Mouse (Mus musculus): ENCODE measurements around the gene Egflam.

Egflam gene

DNA sequence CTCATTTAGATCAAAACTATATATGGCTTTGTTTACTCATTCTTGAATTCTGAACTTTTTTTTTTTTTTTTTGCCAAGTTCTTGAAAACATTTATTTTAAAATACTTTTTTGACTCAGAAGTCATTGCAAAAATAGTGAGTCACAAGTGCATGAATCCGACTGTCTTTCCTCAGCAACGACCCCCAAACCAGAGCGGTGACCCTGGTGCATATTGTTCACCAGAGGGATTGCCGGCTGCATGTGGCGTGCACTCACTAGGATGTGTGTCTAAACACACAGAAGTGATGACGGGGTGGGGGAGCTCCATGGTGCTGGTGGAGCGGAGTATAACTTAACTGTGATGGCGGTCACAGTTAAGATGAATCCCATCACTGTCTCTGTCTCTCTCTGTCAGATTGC is 224.4 kb downstream of the Egflam start:
- no peak for DNase-seq (ENCODE audit: low read depth, low spot score)

DNA sequence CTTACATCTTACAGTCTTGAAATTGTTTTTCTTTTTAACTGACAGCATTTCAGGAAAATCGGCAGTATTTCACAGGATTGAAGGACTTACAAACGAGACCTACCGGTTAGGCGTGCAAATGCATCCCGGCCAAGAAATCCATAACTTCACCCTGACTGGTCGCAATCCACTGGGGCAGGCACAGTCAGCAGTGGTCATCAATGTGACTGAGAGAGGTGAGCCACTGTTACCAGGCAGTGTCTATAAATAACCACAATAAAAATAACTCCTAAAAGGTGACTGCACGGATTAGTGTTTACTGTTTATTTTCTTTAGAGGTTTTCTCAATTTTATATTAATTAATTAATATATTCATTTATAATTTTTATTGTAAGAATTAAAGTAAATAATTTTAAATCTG is 224.8 kb downstream of the Egflam start:
- no peak for DNase-seq (ENCODE audit: low read depth, low spot score)

DNA sequence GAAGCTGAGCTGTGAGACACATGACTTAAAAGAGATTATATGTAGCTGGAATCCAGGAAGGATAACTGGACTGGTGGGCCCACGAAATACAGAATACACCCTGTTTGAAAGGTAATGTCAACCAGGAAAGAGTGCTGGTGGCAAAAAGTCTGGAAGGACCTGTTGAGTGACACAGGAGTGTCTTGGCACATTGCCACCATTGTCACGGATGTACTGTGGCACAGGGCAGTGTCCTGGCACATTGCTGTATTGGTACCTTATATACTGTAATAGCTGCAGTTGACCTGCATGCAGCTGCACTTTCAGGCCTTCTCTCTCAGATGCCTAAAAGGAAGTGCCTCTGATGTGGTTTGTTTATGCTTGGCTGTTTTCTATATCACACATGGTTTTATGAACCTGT is 225.3 kb downstream of the Egflam start:
- DNase-seq (ENCODE audit: low read depth, low spot score) = no peak

DNA sequence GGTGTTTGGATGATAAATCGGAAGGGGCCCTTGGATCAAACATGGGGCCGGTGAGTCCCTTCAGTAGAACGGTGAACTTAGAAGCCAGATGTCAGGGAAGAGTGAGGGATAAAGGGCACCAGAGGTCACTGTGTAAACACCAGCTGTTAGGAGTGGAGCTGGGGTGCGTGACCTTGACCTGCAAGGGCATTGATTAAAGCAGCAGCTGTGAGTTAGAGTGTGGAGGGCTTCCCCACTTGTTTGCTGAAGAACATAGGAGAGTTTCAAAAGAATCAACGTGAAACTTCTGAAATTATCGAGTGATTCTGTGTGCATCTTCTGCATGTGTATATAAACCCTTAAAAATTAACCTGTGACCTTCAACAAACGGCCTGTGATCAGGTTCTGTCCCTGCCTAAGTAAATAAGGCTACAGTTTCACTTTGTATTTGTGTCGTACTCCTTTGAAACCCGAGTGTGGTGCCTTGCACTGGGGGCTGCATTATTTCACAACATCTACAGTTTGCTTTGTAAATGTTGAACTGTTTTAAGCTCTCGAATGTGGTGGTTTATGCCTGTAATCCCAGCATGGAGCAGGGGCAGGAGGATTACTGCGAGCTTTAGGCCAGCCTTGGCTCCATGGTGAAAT is 230.2 kb downstream of the Egflam start:
- DNase-seq (ENCODE audit: low read depth, low spot score) = peak; percentile 54

DNA sequence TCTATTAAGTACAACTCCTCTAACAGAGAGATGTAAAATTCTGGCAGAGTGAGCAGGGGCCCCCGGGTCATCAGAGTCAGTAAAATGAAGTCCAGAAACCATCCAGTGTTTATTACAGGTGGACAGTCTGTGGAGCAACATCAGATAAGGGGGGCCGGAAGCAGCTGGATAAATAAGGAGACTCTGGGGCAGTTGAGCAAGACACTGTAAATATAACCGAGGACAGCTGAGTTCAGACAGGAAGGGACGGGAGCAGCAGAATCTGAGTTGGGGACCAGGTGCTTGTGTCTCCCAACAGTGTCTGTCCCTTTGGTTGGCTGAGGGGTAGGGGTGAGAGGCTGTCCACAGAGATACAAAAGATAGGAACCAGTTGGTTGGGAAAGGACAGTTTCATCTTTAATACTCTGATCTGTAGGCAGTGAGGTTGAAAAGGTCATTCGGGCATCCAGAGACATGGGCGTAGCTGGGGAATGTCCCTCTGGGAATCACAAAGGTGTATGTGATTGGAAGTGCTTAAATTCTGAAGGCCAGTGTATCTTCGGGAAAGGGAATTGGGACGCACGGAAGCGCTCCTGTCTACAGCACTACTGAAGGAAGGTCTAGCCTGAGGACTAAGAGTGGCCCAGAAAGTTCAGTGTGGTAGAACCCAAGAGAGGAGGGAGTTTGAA is 230.8 kb downstream of the Egflam start:
- DNase-seq (ENCODE audit: low read depth, low spot score) = peak; percentile 28

DNA sequence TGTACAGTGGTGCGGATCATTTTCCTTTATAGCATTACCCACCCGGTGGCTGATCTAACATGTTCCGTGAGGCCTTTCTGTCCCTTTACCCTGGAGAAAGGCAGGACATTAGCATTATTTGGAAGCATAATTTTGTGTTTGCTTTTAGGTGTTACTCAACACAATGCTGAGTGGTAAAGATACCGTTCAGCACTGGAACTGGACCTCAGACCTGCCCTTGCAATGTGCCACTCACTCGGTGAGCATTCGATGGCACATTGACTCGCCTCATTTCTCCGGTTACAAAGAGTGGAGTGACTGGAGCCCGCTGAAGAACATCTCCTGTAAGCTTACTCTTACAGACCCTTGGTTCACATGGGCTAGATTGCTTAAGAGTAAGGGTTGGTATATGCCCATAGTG is 231.5 kb downstream of the Egflam start:
- no peak for DNase-seq (ENCODE audit: low read depth, low spot score)

DNA sequence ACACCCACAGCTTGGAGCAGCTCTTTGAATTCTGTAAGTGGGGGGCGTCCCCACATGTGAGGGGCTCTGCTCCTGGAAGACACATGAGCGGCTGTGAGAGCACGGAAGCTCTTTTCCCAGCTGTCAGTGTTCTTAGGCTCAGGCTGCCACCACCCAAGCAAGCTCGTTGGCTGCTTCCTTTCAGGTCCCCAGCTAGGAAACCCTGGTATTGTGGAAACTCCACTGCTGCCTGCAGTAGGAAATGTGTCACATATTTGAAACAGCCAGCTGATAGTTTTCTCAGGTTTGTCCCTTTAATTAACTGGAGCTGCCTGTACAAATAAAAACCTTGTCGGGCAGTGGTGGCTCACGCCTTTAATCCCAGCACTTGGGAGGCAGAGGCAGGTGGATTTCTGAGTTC is 234.3 kb downstream of the Egflam start:
- no peak for DNase-seq (ENCODE audit: low read depth, low spot score)

DNA sequence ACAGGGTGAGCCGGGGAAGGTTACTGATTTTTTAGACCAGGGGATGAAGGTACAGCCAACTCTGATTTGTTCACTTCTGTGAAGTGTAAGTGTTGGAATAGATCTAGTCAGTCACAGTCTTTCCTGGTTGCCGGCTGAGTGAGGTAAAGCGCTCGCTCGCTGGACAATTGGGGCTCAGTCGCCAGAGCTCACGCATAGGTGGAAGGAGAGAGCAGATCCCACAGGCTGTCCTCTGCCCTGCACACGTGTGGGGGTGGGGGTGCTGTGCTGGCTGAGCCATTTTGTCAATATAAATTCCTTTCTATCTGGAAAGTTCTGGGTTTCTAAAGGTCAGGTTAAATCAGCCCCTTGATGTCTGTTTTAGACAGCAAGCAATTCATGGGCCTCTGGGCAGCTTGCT is 237.9 kb downstream of the Egflam start:
- DNase-seq (ENCODE audit: low read depth, low spot score) = no peak

DNA sequence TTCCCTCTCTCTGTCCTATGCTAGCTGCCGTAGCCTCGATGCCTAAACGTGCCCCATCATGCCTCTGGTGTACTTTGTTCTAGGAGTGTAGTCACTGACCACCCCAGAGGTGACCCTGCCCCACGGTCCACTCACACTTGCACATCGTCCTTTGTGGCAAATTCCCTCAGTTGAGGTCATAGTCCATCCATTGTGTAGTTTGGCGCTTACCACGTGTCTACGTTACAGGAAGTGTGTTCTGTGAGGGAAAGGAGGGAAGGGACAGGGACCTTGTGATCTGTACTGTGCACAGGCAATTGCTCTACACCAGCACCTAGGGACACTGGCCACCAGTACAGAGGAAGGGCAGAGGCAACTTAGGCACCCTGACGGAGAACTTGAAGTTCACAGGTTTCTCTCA is 238.3 kb downstream of the Egflam start:
- DNase-seq (ENCODE audit: low read depth, low spot score) = no peak

DNA sequence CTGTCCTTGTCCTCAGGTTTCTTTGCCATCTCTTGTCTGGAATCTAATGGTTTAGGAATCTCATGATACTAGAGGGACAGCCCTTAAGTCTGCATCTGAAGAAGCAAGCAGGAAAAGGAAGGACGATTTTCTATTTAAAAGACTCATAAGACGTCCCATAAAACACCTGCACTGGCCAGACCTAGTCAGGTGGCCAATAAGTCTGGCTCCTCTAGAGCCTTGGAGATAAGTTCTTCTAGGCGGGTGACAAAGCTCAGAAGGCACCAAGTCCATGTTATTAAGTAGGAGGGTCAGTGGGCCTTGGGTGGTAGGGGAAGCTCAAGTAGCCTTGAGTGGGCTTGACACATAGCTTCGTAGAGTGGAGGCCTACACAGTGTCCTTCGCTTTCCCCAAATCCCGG is 240.5 kb downstream of the Egflam start:
- no peak for DNase-seq (ENCODE audit: low read depth, low spot score)

Measured in ES-CJ7 (cell line).